Mouse (Mus musculus) G1E (cell line): ENCODE data around the gene Gse1. TPM values are rescaled to one million over a fixed set of nuclear protein-coding genes. Genes with fewer than 3 reads are reported as not detected.

Experiments
- ATAC-seq: 2 replicates; pipeline ENCODE4 v1.8.0; 2016; ENCODE audit warnings: mild to moderate bottlenecking; ENCODE audit not compliant: insufficient number of reproducible peaks, poor library complexity, low FRiP score, severe bottlenecking; ENCODE audit errors: extremely low read depth
- DNase-seq: peaks from one replicate; pipeline ENCODE4 v3.0.0; 2012; ENCODE audit warnings: low spot score
- H3K27me3 ChIP-seq: 2 replicates; pipeline ENCODE4 v1.6.1; 2012; ENCODE audit warnings: mild to moderate bottlenecking, low read length, inconsistent platforms; ENCODE audit not compliant: insufficient read depth
- H3K36me3 ChIP-seq: replicated peaks from 2 replicates; pipeline ENCODE3; 2012; ENCODE audit warnings: mild to moderate bottlenecking, inconsistent platforms
- H3K4me1 ChIP-seq: 2 replicates; pipeline ENCODE4 v1.6.1; 2012; ENCODE audit warnings: low read depth, low read length, inconsistent platforms, mixed read lengths; ENCODE audit not compliant: insufficient read depth
- H3K4me3 ChIP-seq: 2 replicates; pipeline ENCODE4 v1.5.1; 2012; ENCODE audit warnings: low read depth, mild to moderate bottlenecking, inconsistent platforms, low read length, moderate library complexity, mixed read lengths
- H3K9me3 ChIP-seq: replicated peaks from 2 replicates; pipeline ENCODE4 v1.6.1; 2012; ENCODE audit warnings: inconsistent platforms
- CTCF ChIP-seq: IDR thresholded peaks from 2 replicates; pipeline ENCODE4 v1.5.1; 2012; ENCODE audit warnings: low read depth, low read length, inconsistent platforms, mixed read lengths
- GATA1 ChIP-seq: IDR thresholded peaks from 2 replicates; pipeline ENCODE4 v1.6.1; 2012; ENCODE audit warnings: borderline replicate concordance, low read length, inconsistent platforms, mixed read lengths
- GATA2 ChIP-seq: IDR thresholded peaks from 2 replicates; pipeline ENCODE4 v1.6.1; 2012; ENCODE audit warnings: low read depth, low read length, inconsistent platforms, borderline replicate concordance
- POLR2AphosphoS5 ChIP-seq: IDR thresholded peaks from 2 replicates; pipeline ENCODE4 v1.6.1; 2012; ENCODE audit warnings: low read depth, low read length, inconsistent platforms; ENCODE audit not compliant: insufficient replicate concordance
- TAL1 ChIP-seq: conservative IDR thresholded peaks from 2 replicates; pipeline ENCODE4 v1.6.1; 2012; ENCODE audit warnings: low read depth, low read length, inconsistent platforms, mixed read lengths
- polyA plus RNA-seq: library from polyadenylated mRNA; stranded (reverse); fragments of >175 nt; gene quantifications from 2 replicates; pipeline ENCODE4 v1.2.3, GENCODE M21; 2012
- total RNA-seq, 2 experiments: library from RNA; stranded (forward) in 1 of 2; stranded (reverse) in 1 of 2; fragments of 200-1000 nt in 1 of 2; fragments of >200 nt in 1 of 2; fragmentation: Nextera tagmentation in 1 of 2; gene quantifications; 2 replicates each; pipeline ENCODE4 v1.2.3; 2014 to 2017

The Gse1 gene
- total and polyA plus RNA-seq, 3 experiments = 6.3 to 106 (median 48.4) TPM

DNA sequence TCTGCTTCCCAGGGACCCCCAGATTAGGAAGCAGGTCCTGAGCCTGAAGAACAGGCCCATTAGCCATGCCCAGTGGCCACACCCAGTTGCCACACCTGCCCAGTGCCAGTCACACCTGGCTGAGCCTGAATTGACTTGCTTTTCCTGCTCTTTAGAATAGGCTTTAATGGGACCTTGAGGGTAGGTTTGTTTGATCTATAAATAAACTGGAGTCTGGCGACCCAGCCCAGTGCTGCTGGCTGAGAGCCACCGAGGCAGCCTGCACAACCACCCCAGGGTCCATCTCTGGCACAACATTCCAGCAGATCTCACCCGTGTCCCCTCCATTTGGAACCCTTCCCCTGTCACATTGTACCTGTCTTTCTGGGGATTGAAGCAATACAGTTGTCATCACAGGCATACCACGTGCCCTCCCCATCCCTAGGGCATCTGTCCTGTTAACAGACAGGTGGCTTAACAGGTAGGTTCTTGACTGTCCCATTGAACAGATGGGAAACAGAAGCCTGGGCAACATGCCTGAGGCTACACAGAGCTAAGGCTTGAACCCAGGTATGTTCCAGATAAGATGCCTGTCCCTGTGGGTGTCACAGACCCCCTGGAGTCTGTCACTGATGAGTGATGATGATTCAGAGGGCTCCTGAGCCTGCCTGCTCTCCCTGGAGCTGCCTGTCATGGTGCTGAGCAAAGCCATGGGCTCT, 214.2 kb downstream of the Gse1 start:
- H3K4me1 ChIP-seq = peaks cover 8% of the 10 kb centered on the region
- H3K27me3 ChIP-seq = peaks cover 78% of the 10 kb centered on the region
- no peak for TF ChIP-seq GATA2
- TF ChIP-seq TAL1 = no peak
- TF ChIP-seq GATA1 = no peak
- TF ChIP-seq POLR2AphosphoS5 = no peak
- no peak for TF ChIP-seq CTCF
- H3K9me3 ChIP-seq = no peaks in the 10 kb centered on the region
- DNase-seq (no peak), ATAC-seq (no peak)
- no peak overlapping the region for H3K4me3 ChIP-seq
- H3K36me3 ChIP-seq = no peaks in the 10 kb centered on the region

DNA sequence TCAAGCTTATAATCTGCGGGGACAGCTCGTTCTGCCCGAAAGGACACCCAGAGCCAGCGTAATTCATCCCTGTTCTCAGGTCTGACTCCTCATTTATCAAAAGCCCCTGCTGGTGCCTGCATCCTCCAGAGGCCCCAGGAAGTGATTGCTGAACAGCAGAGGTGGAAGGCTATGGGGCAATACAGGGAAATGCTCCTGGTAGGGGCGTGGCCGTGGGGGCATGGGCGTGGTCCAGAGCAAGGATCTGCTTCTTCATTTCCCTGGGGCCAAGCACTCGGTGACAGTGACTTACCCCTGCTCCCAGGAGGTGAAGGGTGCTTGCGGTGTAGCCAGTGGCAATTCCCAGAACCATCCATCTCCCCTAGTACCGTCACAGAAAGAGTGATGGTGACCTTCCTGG, 217.0 kb downstream of the Gse1 start:
- no peaks in the 10 kb centered on the region for H3K36me3 ChIP-seq
- TF ChIP-seq TAL1 = no peak
- no peak for TF ChIP-seq GATA2
- TF ChIP-seq GATA1 = no peak
- TF ChIP-seq CTCF = no peak
- TF ChIP-seq POLR2AphosphoS5 = no peak
- no peak for DNase-seq
- no peak overlapping the region for H3K4me3 ChIP-seq
- H3K9me3 ChIP-seq = no peaks in the 10 kb centered on the region
- no peak for ATAC-seq
- H3K4me1 ChIP-seq = peaks cover 8% of the 10 kb centered on the region
- peaks cover 77% of the 10 kb centered on the region for H3K27me3 ChIP-seq

DNA sequence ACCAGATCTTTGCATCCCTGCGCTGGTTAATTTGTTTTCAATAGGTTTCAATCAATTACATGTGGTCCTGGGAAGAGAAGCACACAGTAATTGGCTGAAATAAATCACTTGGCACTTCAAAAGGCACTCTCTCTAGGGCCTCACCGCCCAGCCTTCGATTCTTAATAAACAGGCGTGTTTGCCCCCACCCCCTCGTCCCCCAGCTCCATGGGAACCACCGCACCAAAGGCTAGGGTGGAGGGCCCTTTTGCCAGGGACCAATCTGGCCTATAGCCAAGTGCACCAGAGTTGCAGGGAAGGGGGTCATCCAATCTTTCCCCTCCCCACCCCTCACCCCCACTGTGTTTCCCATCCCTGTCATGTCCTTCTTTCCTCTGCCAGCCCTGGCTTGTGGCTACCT, 219.9 kb downstream of the Gse1 start:
- DNase-seq (no peak), ATAC-seq (no peak)
- no peak overlapping the region for H3K4me3 ChIP-seq
- H3K9me3 ChIP-seq = no peaks in the 10 kb centered on the region
- H3K27me3 ChIP-seq = peaks cover 72% of the 10 kb centered on the region
- no peaks in the 10 kb centered on the region for H3K36me3 ChIP-seq
- TF ChIP-seq POLR2AphosphoS5 (no peak), CTCF (no peak), GATA2 (no peak), TAL1 (no peak)
- H3K4me1 ChIP-seq = peaks cover 16% of the 10 kb centered on the region

DNA sequence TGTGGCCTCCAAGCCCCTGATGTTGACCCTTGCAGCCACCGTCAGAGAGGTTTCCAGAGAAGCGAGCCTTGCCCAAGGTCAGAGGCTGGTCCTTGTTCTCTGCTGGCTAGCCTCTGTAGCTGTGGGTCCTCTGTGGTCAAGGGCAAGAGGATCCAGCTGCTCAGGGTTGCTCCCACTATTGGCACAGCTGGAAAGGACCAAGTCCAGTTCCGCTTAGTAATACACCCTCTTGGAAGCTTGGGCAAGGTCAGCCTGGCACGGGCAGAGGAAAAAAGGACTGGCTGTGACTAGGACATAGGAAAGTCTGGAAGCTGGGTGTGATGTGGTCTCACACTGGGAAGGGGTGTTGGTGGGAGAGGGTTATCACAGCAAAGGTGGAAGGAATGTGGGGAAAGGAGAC, 220.9 kb downstream of the Gse1 start:
- Histone ChIP-seq H3K27me3 (peaks cover 75% of the 10 kb centered on the region), H3K4me3 (no peak overlapping the region), H3K36me3 (no peaks in the 10 kb centered on the region), H3K4me1 (peaks cover 18% of the 10 kb centered on the region), H3K9me3 (no peaks in the 10 kb centered on the region)
- no peak for DNase-seq
- TF ChIP-seq POLR2AphosphoS5 = no peak
- no peak for TF ChIP-seq TAL1
- TF ChIP-seq GATA1 = no peak
- no peak for TF ChIP-seq CTCF
- TF ChIP-seq GATA2 = no peak
- ATAC-seq = no peak

DNA sequence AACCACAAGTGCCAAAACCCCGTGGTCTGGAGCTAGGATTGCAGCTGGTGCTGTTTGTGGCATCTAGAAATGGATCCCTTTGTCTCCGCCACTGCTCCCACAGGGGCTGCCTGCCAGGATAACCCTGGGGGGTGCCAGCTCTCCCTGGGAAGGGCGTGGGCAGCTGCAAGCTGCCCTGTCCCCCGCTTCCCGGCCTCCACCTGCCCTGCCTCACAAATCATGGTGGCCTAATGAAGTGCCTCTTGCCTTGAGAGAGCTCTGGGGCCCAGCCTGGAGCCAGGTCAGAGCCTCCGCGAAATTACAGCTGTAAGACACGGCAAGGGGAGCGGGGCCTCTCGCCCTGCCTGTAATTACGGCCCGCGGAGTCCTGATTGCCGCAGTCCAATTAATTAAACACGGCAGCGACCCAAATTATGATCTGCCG, 221.4 kb downstream of the Gse1 start:
- no peak for ATAC-seq
- TF ChIP-seq POLR2AphosphoS5 (no peak), GATA2 (no peak), CTCF (no peak), TAL1 (no peak), GATA1 (no peak)
- no peak for DNase-seq
- Histone ChIP-seq H3K4me1 (peaks cover 21% of the 10 kb centered on the region), H3K4me3 (no peak overlapping the region), H3K27me3 (peaks cover 77% of the 10 kb centered on the region), H3K36me3 (no peaks in the 10 kb centered on the region), H3K9me3 (no peaks in the 10 kb centered on the region)

DNA sequence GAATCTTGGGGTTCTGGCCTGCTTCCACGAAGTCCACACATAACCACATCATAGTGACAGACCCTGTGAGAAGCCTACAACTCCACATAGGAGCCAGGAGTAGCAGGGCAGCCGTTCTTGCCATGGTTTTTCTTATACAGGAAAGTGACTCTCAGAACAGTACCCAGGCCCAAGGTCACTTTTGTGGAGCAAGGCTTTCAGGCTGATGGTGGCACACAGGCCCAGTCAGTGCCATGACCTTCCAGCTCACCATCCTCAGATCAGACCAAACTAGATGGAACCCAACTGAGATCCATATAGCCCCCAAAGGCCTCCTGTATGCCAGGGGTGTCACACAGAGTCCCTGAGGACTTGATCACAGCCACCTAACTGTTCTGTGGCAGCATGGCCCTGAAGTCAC, 223.9 kb downstream of the Gse1 start:
- no peak for ATAC-seq
- peaks cover 34% of the 10 kb centered on the region for H3K4me1 ChIP-seq
- H3K4me3 ChIP-seq = no peak overlapping the region
- DNase-seq = no peak
- H3K9me3 ChIP-seq = no peaks in the 10 kb centered on the region
- TF ChIP-seq GATA1 (no peak), GATA2 (no peak), CTCF (no peak)
- H3K36me3 ChIP-seq = no peaks in the 10 kb centered on the region
- H3K27me3 ChIP-seq = peaks cover 86% of the 10 kb centered on the region
